Mouse (Mus musculus) urinary bladder, postnatal 25 days (tissue): ENCODE measurements around the gene Cops6.
A peak's percentile ranks its signal among the peaks of the same experiment; 100 is the strongest.

Source experiments
- DNase-seq: peaks from one replicate; pipeline ENCODE4 v3.0.0; 2022; ENCODE audit warnings: low spot score

Gene Cops6

DNA sequence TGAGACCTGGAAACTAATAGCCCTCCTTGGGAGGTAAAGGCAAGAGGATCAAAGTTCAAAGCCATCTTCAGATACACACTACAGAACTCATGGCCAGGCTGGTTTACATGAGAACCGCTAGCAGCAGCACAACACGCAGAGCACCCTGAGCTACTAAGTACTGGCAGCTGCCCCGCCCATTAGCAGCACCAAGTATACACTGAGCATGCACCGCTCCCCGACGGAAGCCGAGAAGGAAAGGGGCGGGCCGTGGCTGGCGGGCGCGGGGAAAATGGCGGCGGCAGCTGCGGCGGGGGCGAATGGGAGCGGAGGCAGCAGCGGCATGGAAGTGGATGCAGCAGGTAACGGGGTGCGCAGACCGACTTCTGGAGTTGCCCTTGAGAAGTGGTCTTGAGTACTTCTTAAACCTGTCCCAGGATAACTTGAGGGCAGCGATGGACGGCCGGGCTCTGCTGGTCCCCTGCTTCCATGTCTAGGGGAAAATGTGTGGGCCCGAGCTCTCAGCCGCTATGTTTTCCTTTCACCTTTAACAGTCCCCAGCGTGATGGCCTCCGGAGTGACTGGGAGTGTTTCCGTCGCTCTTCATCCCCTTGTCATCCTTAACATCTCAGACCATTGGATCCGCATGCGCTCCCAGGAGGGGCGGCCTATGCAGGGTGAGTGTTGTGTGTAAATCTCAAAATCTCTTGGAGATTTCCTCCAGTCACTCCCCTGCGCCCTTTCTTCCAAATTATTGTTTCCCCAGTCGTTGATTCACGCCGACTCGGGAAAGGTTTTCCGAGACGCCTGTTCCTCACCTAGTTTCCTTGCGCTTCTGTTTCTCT is at the start of gene Cops6:
Gene Cops6 (plus strand): TSS at position 230 of the 824 bp plus-strand sequence.
- DNase-seq, result peak; percentile 94

DNA sequence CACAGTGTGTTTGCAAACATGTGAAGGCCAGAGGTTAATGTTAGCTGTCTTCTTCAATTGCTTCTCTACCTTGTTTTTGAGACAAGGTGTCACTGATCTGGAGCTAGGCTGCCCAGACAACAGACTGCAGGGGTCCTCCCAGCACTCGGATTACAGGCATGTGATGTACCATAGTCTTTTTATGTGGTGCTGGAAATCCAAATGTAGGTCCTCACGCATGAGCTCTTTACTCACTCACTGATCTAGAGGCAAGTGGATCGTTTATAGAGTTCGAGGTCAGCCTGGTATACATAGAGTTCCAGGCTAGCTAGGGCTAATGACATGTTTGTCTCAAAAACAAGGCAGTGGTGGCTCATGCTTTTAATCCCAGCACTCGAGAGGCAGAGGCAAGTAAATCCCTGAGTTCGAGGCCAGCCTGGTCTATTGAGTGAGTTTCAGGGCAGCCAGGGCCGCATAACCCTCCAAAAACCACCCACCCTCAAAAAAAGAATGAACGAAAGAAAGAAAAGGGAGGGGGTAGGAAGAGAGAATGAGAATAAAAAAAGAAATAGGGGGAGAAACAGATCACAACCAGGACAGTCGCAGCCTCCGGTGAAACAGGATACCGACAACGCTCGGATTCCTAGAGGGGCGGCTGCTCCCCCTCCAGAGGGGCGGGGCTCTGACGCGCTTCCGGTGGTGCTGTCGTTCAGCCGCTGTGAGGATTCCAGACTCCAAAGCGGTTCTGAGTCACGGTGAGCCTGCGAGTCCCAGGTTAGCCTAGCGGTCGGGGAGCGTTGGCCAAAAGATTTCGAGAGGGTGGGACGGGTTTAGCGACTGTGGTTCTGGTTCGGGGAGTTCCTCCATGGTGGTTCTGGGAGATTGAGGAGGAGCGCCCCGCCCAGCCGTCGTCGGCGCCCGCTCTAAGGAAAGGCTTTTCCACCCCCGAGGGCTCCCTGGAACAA is 44.3 kb upstream of the Cops6 start, which contains the start of gene Zscan21:
Gene Zscan21 (plus strand): TSS at position 649 of the 944 bp plus-strand sequence.
- peak; percentile 87 for DNase-seq

DNA sequence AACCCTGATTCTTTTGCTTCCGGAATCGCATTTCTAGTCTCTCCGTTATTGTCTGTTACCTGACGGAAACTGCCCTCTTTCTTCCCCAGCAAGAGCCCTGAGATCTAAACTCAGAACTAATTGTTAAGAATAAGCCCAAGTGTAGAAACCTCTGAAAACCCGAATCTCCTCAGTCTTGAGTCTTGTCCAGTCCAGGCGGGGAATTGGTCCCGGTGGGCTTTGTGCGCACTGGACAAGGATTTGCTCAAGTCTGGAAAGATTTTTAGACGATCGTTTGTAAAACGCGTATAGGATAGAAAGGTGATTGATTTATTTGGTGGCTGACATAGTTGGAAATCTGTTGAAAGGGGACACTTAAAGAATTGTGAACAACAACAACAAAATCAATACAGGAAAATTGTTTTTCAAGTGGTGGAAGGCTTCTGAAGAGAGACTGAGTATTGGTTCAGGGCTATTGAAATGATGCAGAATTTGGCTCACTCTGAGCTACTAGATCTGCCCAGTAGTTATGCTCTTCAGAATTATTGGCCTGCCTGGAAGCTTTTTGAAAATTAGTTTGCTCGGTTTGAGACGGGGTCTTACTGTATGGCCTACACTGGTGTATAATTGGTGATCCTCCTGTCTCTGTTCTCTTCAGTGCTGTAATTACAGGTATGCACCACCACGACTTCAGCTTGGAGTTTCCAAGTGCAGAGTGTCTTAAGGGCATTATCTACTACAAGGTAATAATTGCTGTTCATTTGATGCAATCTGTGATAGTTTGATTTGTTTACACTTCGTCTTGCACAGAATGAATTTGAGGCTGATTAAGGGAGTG is 43.5 kb upstream of the Cops6 start:
- no peak for DNase-seq

DNA sequence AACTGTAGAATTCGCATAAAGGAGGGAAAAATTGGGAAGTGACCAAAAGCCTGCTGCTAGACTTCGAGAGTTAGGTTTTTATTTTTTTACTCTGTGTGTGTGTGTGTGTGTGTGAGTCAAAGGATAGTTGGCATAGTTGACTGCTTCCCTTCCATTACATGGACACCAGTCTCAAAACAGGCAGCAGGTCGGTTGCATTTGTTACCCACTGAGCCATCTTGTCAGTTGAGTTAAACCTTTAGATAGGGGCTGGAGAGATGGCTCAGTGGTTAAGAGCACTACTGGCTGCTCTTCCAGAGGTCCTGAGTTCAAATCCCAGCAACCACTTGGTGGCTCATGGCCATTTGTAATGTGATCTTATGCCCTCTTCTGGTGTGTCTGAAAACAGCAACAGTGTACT is 42.8 kb upstream of the Cops6 start:
- no peak for DNase-seq

DNA sequence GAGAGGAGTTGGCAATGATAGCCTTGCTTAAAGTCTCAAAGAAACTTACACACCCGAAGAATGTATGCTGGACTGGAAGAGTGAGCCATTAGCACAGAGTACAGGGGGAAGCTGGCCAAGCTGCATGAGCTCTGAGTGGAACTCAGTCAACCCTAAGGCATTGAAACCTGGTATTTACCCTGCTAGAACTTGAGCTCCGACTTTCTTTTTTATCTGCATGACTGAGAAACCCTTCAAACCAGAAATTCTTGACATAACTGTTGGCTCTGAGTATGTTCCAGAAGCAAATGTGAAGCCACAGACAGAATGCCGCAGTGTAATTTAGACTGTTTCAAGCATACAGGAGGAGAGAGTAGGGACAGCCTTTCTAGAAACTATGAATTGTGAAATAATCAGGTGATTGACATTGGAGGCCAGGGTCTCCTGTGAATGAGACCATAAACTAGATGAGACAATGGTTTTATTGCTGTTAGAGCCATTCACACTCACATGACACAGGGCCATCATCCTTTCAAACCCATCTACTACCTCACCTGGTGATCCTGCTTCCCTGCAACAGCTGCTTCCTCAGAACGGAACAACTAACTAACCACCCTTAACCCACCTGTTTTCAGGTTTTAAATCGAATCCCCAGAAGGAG is 28.3 kb upstream of the Cops6 start:
- DNase-seq, result no peak

DNA sequence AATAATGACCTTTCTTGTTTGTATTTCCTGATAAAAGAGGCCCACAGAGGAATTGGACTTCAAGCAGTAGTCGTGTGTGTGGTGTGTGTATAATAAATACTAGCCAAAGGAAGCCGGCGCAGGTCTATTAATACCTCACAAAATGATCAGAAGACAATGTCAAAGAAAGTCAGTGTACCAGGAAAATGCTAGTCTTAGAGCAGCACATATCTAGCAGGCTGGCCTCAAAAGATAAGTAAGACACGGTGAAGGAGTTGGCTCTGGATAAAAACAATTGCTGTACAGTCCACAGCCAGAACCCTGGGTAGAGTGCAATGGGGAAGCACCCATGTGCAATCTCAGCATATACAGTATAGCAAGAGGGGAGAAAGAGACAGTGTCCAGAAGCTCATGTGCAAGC is 23.6 kb upstream of the Cops6 start:
- DNase-seq, result no peak

DNA sequence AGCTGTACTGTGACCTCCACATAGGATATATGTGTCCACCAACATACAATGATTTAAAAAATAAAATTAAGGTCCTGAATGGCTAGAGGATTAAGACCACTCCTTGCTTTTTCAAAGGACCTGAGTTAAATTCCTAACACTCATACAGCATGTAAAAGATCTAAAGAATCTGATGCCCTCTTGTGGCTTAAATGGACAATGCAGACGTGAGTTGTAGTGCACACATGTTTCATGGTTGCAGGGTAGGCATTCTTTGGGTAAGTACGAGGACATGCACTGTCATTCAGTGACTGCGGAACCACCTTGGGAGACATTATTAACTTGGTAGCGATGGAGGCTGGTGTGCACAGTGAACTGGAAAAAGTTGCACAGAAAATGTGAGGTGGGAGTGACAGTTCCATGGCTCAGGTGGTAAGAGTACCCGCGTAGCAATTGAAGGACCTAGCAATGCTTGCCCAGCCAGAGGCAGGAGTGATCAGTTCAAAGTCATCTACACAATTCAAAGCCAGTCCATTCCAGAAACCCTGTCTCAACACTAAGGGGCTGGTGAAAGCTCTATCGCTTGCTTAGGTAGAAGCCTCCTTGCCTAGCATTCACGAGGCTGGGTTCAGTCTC is 22.8 kb upstream of the Cops6 start:
- DNase-seq, result no peak

DNA sequence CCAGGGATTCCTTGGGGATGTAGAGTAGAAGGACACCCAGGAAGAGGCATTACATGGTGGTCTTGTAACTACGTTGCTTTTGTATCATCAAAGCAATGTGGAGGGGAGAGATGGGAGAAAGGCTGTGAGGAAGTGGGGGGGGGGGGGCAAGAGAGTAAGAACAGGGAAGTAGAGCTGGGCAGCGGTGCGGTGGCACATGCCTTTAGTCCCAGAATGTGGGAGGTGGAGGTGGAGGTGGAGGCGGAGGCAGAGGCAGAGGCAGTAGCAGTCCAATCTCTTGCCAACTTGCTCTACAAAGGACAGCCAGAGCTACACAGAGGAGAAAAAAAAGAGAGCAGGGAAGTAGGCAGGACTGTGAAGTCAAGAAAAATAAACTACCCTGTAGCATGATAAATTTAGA is 22.3 kb upstream of the Cops6 start:
- no peak for DNase-seq

DNA sequence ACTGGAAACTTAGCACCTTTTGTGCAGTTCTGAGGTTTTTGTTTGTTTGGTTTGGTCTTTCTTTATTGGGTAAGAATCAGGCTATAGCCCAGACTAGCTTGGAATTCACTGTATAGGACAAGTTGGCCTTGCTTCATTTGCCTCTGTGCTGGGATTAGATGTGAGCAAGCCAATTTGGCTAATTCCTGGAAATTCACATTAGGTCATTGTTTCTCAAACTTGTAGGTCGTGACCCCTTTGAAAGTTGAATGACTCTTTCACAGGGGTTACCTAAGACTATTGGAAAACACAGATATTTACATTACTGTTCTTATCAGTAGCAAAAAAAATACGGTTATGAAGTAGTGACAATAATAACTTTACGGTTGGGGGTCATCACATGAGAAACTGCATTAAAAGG is 6.5 kb upstream of the Cops6 start:
- DNase-seq, result no peak

DNA sequence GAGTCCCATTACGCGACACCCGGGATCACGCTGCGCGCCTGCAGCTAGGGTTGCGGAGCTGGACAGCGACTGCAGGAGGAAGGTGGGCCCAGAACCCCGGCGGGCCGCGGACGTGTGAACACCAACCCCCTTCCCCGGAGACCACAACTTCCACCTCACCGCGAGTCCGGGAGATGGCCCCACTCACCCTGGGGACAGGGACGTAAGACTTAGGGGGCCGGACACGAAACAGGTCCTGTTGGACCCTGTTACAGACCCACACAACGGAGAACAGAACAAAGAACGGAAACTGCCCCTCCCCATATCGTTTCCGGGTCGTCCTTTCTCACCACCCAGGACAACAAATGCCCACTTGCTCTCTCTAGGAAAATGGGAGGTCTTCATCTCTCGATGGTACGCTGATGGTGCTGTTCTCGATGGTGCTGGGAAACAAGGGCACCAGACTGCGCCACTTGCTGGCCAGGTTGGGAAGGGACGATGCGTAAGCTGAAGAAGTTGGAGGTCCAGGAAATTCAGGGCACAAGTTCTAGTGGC is 5.4 kb upstream of the Cops6 start, which contains the start of gene Zfp113:
Gene Zfp113 (minus strand): TSS at position 302 of the 534 bp plus-strand sequence.
- DNase-seq, result peak; percentile 66

DNA sequence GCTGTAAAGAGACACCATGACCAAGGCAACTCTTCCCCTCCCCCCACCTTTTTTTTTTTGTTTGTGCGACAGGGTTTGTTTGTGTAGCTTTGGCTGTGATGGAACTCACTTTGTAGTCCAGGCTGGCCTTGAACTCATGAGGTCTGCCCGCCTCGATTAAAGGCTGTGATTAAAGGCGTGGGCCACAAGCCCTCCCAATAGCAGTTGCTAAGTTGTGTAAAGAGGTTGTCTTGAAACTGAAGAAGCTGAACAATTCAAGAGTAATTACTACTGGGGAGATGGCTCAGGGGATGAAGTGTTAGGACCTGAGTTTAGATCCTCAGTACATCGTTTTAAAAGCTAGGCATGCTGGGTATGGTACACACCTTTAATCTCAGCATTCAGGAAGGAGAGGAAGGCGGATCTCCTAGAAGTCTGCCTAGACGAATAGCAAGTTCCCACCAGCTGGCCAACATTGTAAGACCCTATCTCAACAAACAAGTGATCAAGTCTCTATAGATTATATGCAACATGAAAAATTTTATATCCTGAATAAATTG is 578 bp upstream of the Cops6 start:
- DNase-seq, result no peak

DNA sequence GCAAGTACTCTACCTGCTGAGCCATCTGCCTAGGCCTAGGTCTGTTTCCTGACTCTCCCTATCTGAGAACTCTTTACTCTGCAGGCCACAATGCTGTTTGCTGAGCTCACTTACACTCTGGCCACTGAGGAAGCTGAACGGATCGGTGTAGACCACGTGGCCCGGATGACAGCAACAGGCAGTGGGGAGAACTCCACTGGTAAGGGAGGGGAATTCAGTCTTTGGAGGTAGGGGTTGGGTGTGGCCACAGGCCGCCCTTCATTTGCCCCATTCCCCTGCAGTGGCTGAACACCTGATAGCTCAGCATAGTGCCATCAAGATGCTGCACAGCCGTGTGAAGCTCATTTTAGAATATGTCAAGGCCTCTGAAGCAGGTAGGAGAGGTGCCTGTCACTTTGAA is 2.2 kb downstream of the Cops6 start:
- DNase-seq, result no peak

DNA sequence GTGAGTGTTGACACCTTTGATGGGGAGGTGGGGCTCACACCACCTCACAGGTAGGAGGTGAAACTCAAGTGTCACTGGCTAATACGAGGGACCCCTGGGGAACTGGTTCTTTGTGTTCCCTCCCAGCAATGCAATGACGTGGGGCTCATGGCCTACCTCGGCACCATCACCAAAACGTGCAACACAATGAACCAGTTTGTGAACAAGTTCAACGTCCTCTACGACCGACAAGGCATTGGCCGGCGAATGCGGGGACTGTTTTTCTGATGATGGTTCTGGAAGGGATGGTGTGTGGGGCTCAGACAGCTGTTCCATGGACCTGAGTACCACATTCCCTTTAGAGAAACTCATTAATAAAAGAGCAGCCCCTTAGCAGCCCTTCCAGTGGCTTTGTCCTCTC is 2.7 kb downstream of the Cops6 start:
- DNase-seq, result no peak

DNA sequence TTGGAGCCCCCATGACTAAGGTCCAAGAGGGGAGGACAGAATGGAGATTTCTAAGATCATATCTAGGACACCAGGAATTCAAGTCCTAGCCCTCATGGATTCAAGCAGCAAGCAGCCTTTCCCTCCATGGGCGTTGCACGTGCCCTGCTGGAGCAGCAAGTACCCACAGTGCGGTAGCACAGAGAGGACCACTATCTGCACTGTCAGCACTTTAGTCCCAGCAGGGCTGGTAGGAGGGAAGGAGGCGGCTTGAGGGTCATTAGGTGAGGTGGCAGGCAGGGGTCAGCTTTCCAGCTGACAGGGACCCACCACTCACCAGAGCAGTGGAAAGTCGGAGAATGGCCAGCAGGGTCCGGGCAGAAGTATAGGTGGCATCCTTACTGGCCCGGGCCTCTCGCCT is 4.7 kb downstream of the Cops6 start:
- no peak for DNase-seq

DNA sequence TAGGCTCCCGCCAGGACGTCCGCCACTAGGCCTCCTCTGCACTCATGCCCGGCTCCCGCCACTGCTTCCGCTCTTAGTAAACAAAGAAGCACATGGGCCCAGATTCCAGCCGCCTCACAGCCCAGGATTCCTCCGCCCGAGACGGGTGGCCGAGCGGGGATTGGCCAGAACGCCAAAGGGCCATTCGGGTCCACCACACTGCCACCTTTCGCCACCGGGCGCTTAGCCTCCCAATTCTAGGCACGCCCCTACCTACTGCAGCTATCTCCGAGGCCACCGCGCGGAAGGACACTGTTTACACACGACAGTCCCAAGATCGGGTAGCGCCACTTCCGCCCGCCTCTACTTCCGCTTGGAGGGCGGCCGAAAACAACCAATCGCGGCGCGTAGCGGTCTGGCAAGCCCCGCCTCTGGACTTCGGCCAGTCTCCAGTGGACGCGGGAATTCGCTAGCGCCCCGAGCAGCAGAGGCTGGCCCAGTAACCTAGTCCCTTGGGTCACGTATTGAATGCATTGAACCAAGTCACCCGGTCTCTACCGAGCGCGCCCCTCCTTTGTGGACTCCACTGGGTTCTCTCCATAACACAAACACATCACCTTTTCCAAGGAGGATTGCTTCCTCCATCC is 10.2 kb downstream of the Cops6 start:
- DNase-seq, result peak; percentile 95

DNA sequence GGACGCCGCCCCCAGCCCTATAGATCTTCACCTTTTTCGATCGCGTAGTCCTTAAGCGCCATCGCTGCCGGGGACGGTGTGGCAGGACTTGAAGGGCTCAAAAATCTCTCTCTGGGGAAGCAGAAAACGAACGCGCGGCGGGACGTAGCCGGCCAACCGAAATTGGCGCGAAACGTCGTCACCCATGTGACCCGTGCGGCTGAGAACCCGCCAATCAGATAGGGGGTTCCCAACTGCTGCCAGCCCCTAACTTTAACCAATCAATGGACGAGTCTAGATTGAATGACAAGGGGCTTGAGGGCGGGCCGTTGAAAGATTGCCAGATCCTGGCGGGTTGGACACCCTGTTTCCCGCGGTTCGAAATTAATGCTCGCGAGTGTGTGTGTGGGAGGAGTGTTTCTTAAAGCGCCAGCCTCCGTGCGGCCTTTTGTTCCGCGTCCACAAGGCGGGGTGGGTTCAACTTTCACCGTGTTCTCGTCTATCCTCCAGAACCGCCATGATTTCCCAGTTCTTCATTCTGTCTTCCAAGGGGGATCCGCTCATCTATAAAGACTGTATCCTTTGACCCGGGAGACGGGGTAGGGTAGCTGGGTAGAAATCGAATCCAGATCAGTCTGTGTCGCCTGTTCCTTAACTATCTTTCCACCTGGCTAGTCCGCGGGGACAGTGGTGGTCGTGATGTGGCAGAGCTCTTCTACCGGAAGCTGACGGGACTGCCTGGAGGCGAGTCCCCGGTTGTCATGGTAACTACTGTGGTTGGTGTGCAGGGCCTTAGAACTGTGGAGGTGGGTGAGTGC is 11.0 kb downstream of the Cops6 start, which contains the start of the genes Ap4m1 and Mcm7:
Gene Ap4m1 (plus strand): TSS at position 308 of the 797 bp plus-strand sequence.
Gene Mcm7 (minus strand): TSS at position 728 of the 797 bp plus-strand sequence.
- DNase-seq, result peak; percentile 95

DNA sequence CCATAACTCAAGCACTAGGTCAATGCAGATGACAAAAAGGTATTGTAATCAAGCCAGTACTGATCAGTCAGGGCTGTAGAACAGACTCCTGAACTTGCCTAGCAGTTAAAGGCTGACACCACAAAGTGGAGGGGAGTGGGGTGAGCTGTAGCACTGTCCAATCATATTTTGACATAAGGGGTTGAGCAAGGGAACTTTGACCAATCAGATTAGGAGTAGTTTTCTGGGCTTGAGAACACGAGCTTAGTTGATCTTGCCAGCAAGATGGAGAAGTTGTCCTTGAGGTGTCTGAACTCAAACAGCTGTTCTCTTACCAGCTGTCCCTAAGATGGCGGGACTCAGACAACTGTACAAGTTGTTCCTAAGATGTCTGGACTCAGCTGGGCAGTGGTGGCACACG is 12.3 kb downstream of the Cops6 start:
- DNase-seq, result no peak

DNA sequence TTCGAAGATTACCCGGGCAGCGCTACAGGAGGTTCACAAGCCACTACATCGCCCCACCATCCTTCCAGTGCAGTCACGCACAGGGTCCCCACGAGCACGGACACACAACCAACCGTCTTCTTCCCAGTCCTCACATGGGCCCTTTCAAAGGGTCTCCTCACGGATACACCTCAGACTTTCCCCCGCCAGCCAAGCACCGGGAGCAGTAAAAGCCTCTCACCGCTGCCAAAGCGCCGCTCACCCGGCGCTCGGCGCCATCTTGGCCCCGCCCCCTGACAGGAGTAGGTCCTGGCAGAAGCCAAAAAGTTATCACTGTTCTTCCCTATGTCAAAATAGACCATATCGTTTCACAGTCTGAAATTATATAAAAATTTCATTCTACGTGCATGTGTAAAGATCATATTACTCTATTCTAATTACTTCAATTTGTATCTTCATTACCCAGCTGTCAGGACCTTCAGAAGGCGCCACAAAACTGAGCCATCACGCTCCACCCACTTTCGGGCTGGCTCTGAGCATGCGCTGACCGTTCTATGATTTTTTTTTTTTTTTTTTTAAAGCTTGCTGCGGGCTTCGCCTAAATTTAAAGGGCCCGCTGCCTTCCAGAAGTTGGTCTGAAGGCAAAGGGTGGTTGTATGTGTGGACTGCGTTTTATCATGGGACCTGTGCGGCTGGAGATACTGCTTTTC is 26.2 kb downstream of the Cops6 start, which contains the start of the genes Taf6 and Cnpy4:
Gene Taf6 (minus strand): TSS at position 502 of the 689 bp plus-strand sequence.
Gene Cnpy4 (plus strand): TSS at position 536 of the 689 bp plus-strand sequence.
- peak; percentile 77 for DNase-seq
